Mouse (Mus musculus) hindbrain, embryonic 15.5 days (tissue): ENCODE data around the gene Nhlrc3. TPM values are rescaled to one million over a fixed set of nuclear protein-coding genes. Genes with fewer than 3 reads are reported as not detected.

ENCODE experiments used
- ATAC-seq: fragments of 200-750 bp; cut with Nextera tagmentation; 2 replicates; pipeline ENCODE4 v1.8.0; 2017; ENCODE audit warnings: low read depth, moderate number of reproducible peaks, moderate TSS enrichment; ENCODE audit not compliant: low FRiP score
- H3K27ac ChIP-seq: fragments of 300-500 bp; sonication (generic); replicated peaks from 2 replicates; pipeline ENCODE4 v1.5.1; 2015; ENCODE audit warnings: mild to moderate bottlenecking, inconsistent platforms
- H3K27me3 ChIP-seq: fragments of 300-500 bp; sonication (generic); 2 replicates; pipeline ENCODE4 v1.6.1; 2015; ENCODE audit warnings: control low read depth, inconsistent platforms
- H3K36me3 ChIP-seq: fragments of 300-500 bp; sonication (generic); 2 replicates; pipeline ENCODE4 v1.6.1; 2015; ENCODE audit warnings: control low read depth, inconsistent platforms
- H3K4me1 ChIP-seq: fragments of 300-500 bp; sonication (generic); replicated peaks from 2 replicates; pipeline ENCODE4 v1.6.1; 2015; ENCODE audit warnings: control low read depth, inconsistent platforms
- H3K4me2 ChIP-seq: fragments of 300-500 bp; sonication (generic); 2 replicates; pipeline ENCODE4 v1.6.1; 2015; ENCODE audit warnings: moderate library complexity, mild to moderate bottlenecking, inconsistent platforms
- H3K4me3 ChIP-seq: fragments of 300-500 bp; sonication (generic); 2 replicates; pipeline ENCODE4 v1.5.1; 2015; ENCODE audit warnings: mild to moderate bottlenecking, inconsistent platforms
- H3K9ac ChIP-seq: fragments of 300-500 bp; sonication (generic); 2 replicates; pipeline ENCODE4 v1.6.1; 2015; ENCODE audit warnings: inconsistent platforms
- H3K9me3 ChIP-seq: fragments of 300-500 bp; sonication (generic); 2 replicates; pipeline ENCODE4 v1.6.1; 2016; ENCODE audit warnings: control low read depth, inconsistent platforms
- WGBS: fragments of 180-500 bp; shearing (Covaris S2); methylation state at CpG from one replicate; pipeline ENCODE4 v1.1.7; 2015; 5-methylcytosine and 5-hydroxymethylcytosine counted together
- polyA plus RNA-seq: library from polyadenylated mRNA; unstranded; fragments of >200 nt; fragmentation: Nextera tagmentation; extraction: Ambion mirVana; gene quantifications from 2 replicates; pipeline ENCODE4 v1.2.1, GENCODE M21; 2015

Gene Nhlrc3
- polyA plus RNA-seq, 1 experiment from 2014 or later: 8.8 TPM

GRCm38 (mm10) chr3:53413959-53414358 is 49.2 kb downstream of the Nhlrc3 start:
- WGBS: 73% methylated on average over 3 of the region's 3 CpGs
- H3K36me3 ChIP-seq: no peaks in the 10 kb centered on the region
- no peak overlapping the region for H3K4me3 ChIP-seq
- ATAC-seq: no peak
- H3K9me3 ChIP-seq: no peaks in the 10 kb centered on the region
- H3K27me3 ChIP-seq: no peaks in the 10 kb centered on the region
- no peak overlapping the region for H3K4me2 ChIP-seq
- no peak overlapping the region for H3K27ac ChIP-seq
- no peak overlapping the region for H3K9ac ChIP-seq
- H3K4me1 ChIP-seq: peaks cover 8% of the 10 kb centered on the region

GRCm38 (mm10) chr3:53413465-53413864 is 49.7 kb downstream of the Nhlrc3 start:
- Histone ChIP-seq H3K4me1 (peaks cover 8% of the 10 kb centered on the region), H3K27ac (no peak overlapping the region), H3K4me3 (no peak overlapping the region), H3K9me3 (no peaks in the 10 kb centered on the region), H3K27me3 (no peaks in the 10 kb centered on the region), H3K9ac (no peak overlapping the region), H3K36me3 (no peaks in the 10 kb centered on the region), H3K4me2 (no peak overlapping the region)
- 62% methylated on average over 2 of the region's 2 CpGs for WGBS
- ATAC-seq: no peak

- Histone ChIP-seq H3K27ac (no peak overlapping the region), H3K4me3 (no peak overlapping the region), H3K9me3 (no peaks in the 10 kb centered on the region), H3K9ac (no peak overlapping the region), H3K4me1 (peaks cover 8% of the 10 kb centered on the region), H3K27me3 (no peaks in the 10 kb centered on the region), H3K4me2 (no peak overlapping the region), H3K36me3 (no peaks in the 10 kb centered on the region)
- ATAC-seq: no peak
- WGBS: 95% methylated on average over 5 of the region's 5 CpGs
These were observed 50.9 kb downstream of the Nhlrc3 start for GRCm38 (mm10) chr3:53412259-53412658.

- Histone ChIP-seq H3K4me1 (no peaks in the 10 kb centered on the region), H3K27me3 (no peaks in the 10 kb centered on the region), H3K9me3 (no peaks in the 10 kb centered on the region), H3K4me2 (no peak overlapping the region), H3K36me3 (no peaks in the 10 kb centered on the region), H3K27ac (no peak overlapping the region), H3K9ac (no peak overlapping the region), H3K4me3 (no peak overlapping the region)
- ATAC-seq: no peak
- 48% methylated on average over 6 of the region's 6 CpGs for WGBS
These were observed 53.1 kb downstream of the Nhlrc3 start for GRCm38 (mm10) chr3:53410031-53410430.

GRCm38 (mm10) chr3:53407145-53407544 is 56.0 kb downstream of the Nhlrc3 start:
- no peaks in the 10 kb centered on the region for H3K27me3 ChIP-seq
- H3K9ac ChIP-seq: no peak overlapping the region
- H3K4me1 ChIP-seq: no peaks in the 10 kb centered on the region
- 50% methylated on average over 1 of the region's 1 CpGs for whole genome bisulfite sequencing
- H3K4me2 ChIP-seq: no peak overlapping the region
- H3K27ac ChIP-seq: no peak overlapping the region
- no peaks in the 10 kb centered on the region for H3K9me3 ChIP-seq
- no peaks in the 10 kb centered on the region for H3K36me3 ChIP-seq
- ATAC-seq: no peak
- no peak overlapping the region for H3K4me3 ChIP-seq

Other genes starting within 250 kb of the Nhlrc3 start
- 18.0 and 19.8 TPM in 2 replicates for gene Proser1, start 334 bp upstream of the Nhlrc3 start, polyA plus RNA-seq
- 0.09 TPM in 1 of 2 replicates, not detected in the other for gene Stoml3, start 25.3 kb upstream of the Nhlrc3 start, polyA plus RNA-seq
- 1.6 and 2.0 TPM in 2 replicates for gene Frem2, start 194.0 kb upstream of the Nhlrc3 start, polyA plus RNA-seq